Mouse (Mus musculus) neural tube, embryonic 14.5 days (tissue): ENCODE data around the gene Capn12. TPM values are rescaled to one million over a fixed set of nuclear protein-coding genes. Genes with fewer than 3 reads are reported as not detected.

Experiments used
- ATAC-seq: fragments of 200-750 bp; cut with Nextera tagmentation; 2 replicates; pipeline ENCODE4 v1.8.0; 2017; ENCODE audit warnings: low read depth, mild to moderate bottlenecking, moderate TSS enrichment, moderate library complexity
- H3K27ac ChIP-seq: fragments of 300-500 bp; sonication (generic); 2 replicates; pipeline ENCODE4 v1.5.1; 2014; ENCODE audit warnings: low read depth, mild to moderate bottlenecking, control low read depth, low read length, moderate library complexity, mixed read lengths
- H3K27me3 ChIP-seq: fragments of 300-500 bp; sonication (generic); 2 replicates; pipeline ENCODE4 v1.6.1; 2014; ENCODE audit warnings: low read length; ENCODE audit not compliant: control insufficient read depth, insufficient read depth
- H3K36me3 ChIP-seq: fragments of 300-500 bp; sonication (generic); 2 replicates; pipeline ENCODE4 v1.6.1; 2014; ENCODE audit warnings: low read length, mixed read lengths; ENCODE audit not compliant: control insufficient read depth, insufficient read depth
- H3K4me1 ChIP-seq: fragments of 300-500 bp; sonication (generic); 2 replicates; pipeline ENCODE4 v1.6.1; 2014; ENCODE audit warnings: low read length; ENCODE audit not compliant: control insufficient read depth, insufficient read depth
- H3K4me2 ChIP-seq: fragments of 300-500 bp; sonication (generic); 2 replicates; pipeline ENCODE4 v1.6.1; 2014; ENCODE audit warnings: mild to moderate bottlenecking, low read depth, low read length, control low read depth
- H3K4me3 ChIP-seq: fragments of 300-500 bp; sonication (generic); 2 replicates; pipeline ENCODE4 v1.5.1; 2014; ENCODE audit warnings: low read depth, low read length, control low read depth, mixed read lengths
- H3K9ac ChIP-seq: fragments of 300-500 bp; sonication (generic); replicated peaks from 2 replicates; pipeline ENCODE4 v1.6.1; 2014; ENCODE audit warnings: low read depth, mild to moderate bottlenecking, control low read depth, low read length, mixed read lengths
- H3K9me3 ChIP-seq: fragments of 300-500 bp; sonication (generic); 2 replicates; pipeline ENCODE4 v1.6.1; 2016; ENCODE audit warnings: low read length; ENCODE audit not compliant: control insufficient read depth
- WGBS: fragments of 180-500 bp; shearing (Covaris S2); extraction: QIAGEN DNeasy Blood & Tissue Kit; methylation state at CpG from one replicate; pipeline ENCODE4 v1.1.7; 2014; 5-methylcytosine and 5-hydroxymethylcytosine counted together
- polyA plus RNA-seq: library from polyadenylated mRNA; unstranded; fragments of >200 nt; fragmentation: Nextera tagmentation; extraction: Ambion mirVana; gene quantifications from 2 replicates; pipeline ENCODE4 v1.2.1, GENCODE M21; 2014

Gene Capn12
- polyA plus RNA-seq, 1 experiment from 2014 or later: 0.90 TPM

- H3K4me2 ChIP-seq: no peak overlapping the region
- H3K27ac ChIP-seq: no peak overlapping the region
- no peaks in the 10 kb centered on the region for H3K9me3 ChIP-seq
- H3K9ac ChIP-seq: no peak overlapping the region
- H3K36me3 ChIP-seq: no peaks in the 10 kb centered on the region
- no peaks in the 10 kb centered on the region for H3K27me3 ChIP-seq
- H3K4me1 ChIP-seq: no peaks in the 10 kb centered on the region
- no peak for ATAC-seq
- WGBS: 91% methylated on average over 4 of the region's 4 CpGs
- H3K4me3 ChIP-seq: no peak overlapping the region
Observed at GRCm38 (mm10) chr7:28931695-28932039, 50.4 kb downstream of the Capn12 start.

GRCm38 (mm10) chr7:28932421-28933041 lies 51.3 kb downstream of the Capn12 start:
- no peaks in the 10 kb centered on the region for H3K27me3 ChIP-seq
- H3K4me3 ChIP-seq: no peak overlapping the region
- no peaks in the 10 kb centered on the region for H3K36me3 ChIP-seq
- no peaks in the 10 kb centered on the region; the same call in 1 of the 2 replicates for H3K4me1 ChIP-seq
- no peak for ATAC-seq
- 75% methylated on average over 6 of the region's 6 CpGs for WGBS
- no peak overlapping the region for H3K27ac ChIP-seq
- no peaks in the 10 kb centered on the region for H3K9me3 ChIP-seq
- H3K9ac ChIP-seq: no peak overlapping the region
- H3K4me2 ChIP-seq: no peak overlapping the region

GRCm38 (mm10) chr7:28933825-28934224 lies 52.6 kb downstream of the Capn12 start:
- Histone ChIP-seq H3K4me2 (no peak overlapping the region), H3K4me3 (no peak overlapping the region), H3K4me1 (no peaks in the 10 kb centered on the region; the same call in 1 of the 2 replicates), H3K27ac (no peak overlapping the region), H3K9ac (no peak overlapping the region), H3K27me3 (no peaks in the 10 kb centered on the region), H3K36me3 (no peaks in the 10 kb centered on the region), H3K9me3 (no peaks in the 10 kb centered on the region)
- ATAC-seq: no peak
- 98% methylated on average over 2 of the region's 2 CpGs for WGBS

GRCm38 (mm10) chr7:28936787-28937186 lies 55.6 kb downstream of the Capn12 start:
- Histone ChIP-seq H3K4me3 (no peak overlapping the region), H3K9me3 (no peaks in the 10 kb centered on the region), H3K4me1 (peaks cover 6% of the 10 kb centered on the region; the same call in 1 of the 2 replicates), H3K27me3 (no peaks in the 10 kb centered on the region), H3K9ac (no peak overlapping the region), H3K4me2 (no peak overlapping the region), H3K36me3 (no peaks in the 10 kb centered on the region), H3K27ac (0 out of 2 replicates have a peak overlapping the region, but pooled peaks have one; percentile 44)
- WGBS: 53% methylated on average over 4 of the region's 4 CpGs
- no peak for ATAC-seq

GRCm38 (mm10) chr7:28938654-28939053 lies 57.4 kb downstream of the Capn12 start:
- WGBS: 54% methylated on average over 4 of the region's 4 CpGs
- H3K27me3 ChIP-seq: no peaks in the 10 kb centered on the region
- no peaks in the 10 kb centered on the region for H3K9me3 ChIP-seq
- peaks cover 6% of the 10 kb centered on the region; the same call in 1 of the 2 replicates for H3K4me1 ChIP-seq
- H3K27ac ChIP-seq: no peak overlapping the region
- H3K4me2 ChIP-seq: no peak overlapping the region
- no peak overlapping the region for H3K4me3 ChIP-seq
- no peak for ATAC-seq
- H3K9ac ChIP-seq: no peak overlapping the region
- no peaks in the 10 kb centered on the region for H3K36me3 ChIP-seq

- 89% methylated on average over 7 of the region's 7 CpGs for WGBS
Observed at GRCm38 (mm10) chr7:28939418-28940183, 58.4 kb downstream of the Capn12 start.

GRCm38 (mm10) chr7:28941129-28941528 lies 59.9 kb downstream of the Capn12 start:
- Histone ChIP-seq H3K27me3 (no peaks in the 10 kb centered on the region), H3K36me3 (no peaks in the 10 kb centered on the region), H3K27ac (no peak overlapping the region), H3K4me2 (no peak overlapping the region), H3K4me1 (peaks cover 10% of the 10 kb centered on the region; the same call in 1 of the 2 replicates), H3K4me3 (no peak overlapping the region), H3K9ac (no peak overlapping the region), H3K9me3 (no peaks in the 10 kb centered on the region)
- 88% methylated on average over 4 of the region's 4 CpGs for WGBS
- no peak for ATAC-seq

More at GRCm38 (mm10) chr7:28939418-28940183, 58.4 kb downstream of the Capn12 start:
- no peaks in the 10 kb centered on the region for H3K36me3 ChIP-seq
- H3K9ac ChIP-seq: no peak overlapping the region
- ATAC-seq: no peak
- H3K4me1 ChIP-seq: peaks cover 6% of the 10 kb centered on the region; the same call in 1 of the 2 replicates
- no peaks in the 10 kb centered on the region for H3K27me3 ChIP-seq
- no peak overlapping the region for H3K4me2 ChIP-seq
- no peak overlapping the region for H3K4me3 ChIP-seq
- H3K9me3 ChIP-seq: no peaks in the 10 kb centered on the region
- no peak overlapping the region for H3K27ac ChIP-seq

- no peak for ATAC-seq
- Histone ChIP-seq H3K36me3 (no peaks in the 10 kb centered on the region), H3K9me3 (no peaks in the 10 kb centered on the region), H3K4me2 (no peak overlapping the region), H3K27me3 (no peaks in the 10 kb centered on the region), H3K4me3 (no peak overlapping the region), H3K9ac (no peak overlapping the region), H3K27ac (no peak overlapping the region), H3K4me1 (peaks cover 10% of the 10 kb centered on the region; the same call in 1 of the 2 replicates)
- WGBS: 77% methylated on average over 4 of the region's 4 CpGs
Observed at GRCm38 (mm10) chr7:28941542-28941941, 60.3 kb downstream of the Capn12 start.
